Mouse (Mus musculus) colon, adult 2 months (tissue): Measurements from ENCODE around the gene Slco4a1. TPM values are rescaled to one million over a fixed set of nuclear protein-coding genes. Genes with fewer than 3 reads are reported as not detected.

Experiments used
- polyA plus RNA-seq: library from polyadenylated mRNA; depleted of rRNA; stranded (reverse); fragments of >200 nt; gene quantifications from 2 replicates; pipeline ENCODE4 v1.2.3, GENCODE M21; 2012; rRNA removed

Slco4a1 gene
- 12.3 and 13.6 TPM in 2 replicates for polyA plus RNA-seq

GRCm38 (mm10) chr2:180455723-180456698 lies at the start of gene Slco4a1:
Gene Slco4a1, plus strand, starts transcription at chr2:180456245.

GRCm38 (mm10) chr2:180499741-180500140 lies 43.7 kb downstream of the Slco4a1 start, which contains the start of gene Ntsr1:
Gene Ntsr1, plus strand, starts transcription at chr2:180499976.

Other genes starting within 250 kb of the Slco4a1 start
- 60.6 and 63.4 TPM in 2 replicates for gene Lama5, start 230.4 kb upstream of the Slco4a1 start, polyA plus RNA-seq
- gene Rps21, start 198.9 kb upstream of the Slco4a1 start, polyA plus RNA-seq = 2,955 and 3,485 TPM in 2 replicates
- gene Cables2, start 182.7 kb upstream of the Slco4a1 start, polyA plus RNA-seq = 33.6 and 35.1 TPM in 2 replicates
- 3.7 and 4.2 TPM in 2 replicates for gene Rbbp8nl, start 166.4 kb upstream of the Slco4a1 start, polyA plus RNA-seq
- gene Gata5, start 121.5 kb upstream of the Slco4a1 start, polyA plus RNA-seq = 0.80 and 0.98 TPM in 2 replicates
- gene Ntsr1, start 43.7 kb downstream of the Slco4a1 start, polyA plus RNA-seq = 1.5 and 2.0 TPM in 2 replicates
- 30.0 and 34.1 TPM in 2 replicates for gene Mrgbp, start 125.1 kb downstream of the Slco4a1 start, polyA plus RNA-seq
- 30.5 and 47.5 TPM in 2 replicates for gene Ogfr, start 133.0 kb downstream of the Slco4a1 start, polyA plus RNA-seq
- gene Col9a3, start 141.5 kb downstream of the Slco4a1 start, polyA plus RNA-seq = 0.69 and 1.1 TPM in 2 replicates
- gene Tcfl5, start 186.5 kb downstream of the Slco4a1 start, polyA plus RNA-seq = not detected in 2 replicates